In the genomic region with DNA sequence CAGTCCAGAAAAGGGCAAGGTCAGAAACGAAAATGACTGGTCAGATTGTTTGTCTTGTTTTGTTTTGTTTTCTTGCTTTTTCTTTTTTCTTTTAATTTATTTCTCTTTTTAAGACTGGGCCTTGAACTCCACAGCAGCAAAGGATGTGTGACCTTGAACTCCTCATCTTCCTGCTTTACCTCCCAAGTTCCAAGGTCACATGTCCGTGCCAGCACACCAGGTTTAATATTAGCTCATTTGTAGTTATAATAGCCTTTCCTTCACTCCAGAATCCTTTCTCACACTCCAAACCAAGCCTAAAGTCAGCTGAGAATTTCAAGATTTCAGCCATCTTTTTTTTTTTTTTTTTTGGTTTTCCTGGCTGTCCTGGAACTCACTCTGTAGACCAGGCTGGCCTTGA, we compare ENCODE assay signal across 29 mouse cellular contexts.
"Had no signal": no experiment of that assay in that cellular context is flagged by ENCODE, and none has a peak within 500 bp of the region (broad histone marks: within the 10 kb centered on the region; RNA-seq: fewer than 3 reads in every experiment).

No protein-coding gene starts in this region.

- ATAC-seq: forebrain, embryonic 13.5 days; forebrain, embryonic 14.5 days; forebrain, embryonic 15.5 days; forebrain, embryonic 16.5 days; forebrain, postnatal 0 days had no signal

- DNase-seq: cerebellum, adult 2 months; cerebellum, adult 8-10 months; cerebellum, adult 9-10 months; cerebellum, adult 9-11 months; cerebellum, postnatal 10 days; cerebellum, postnatal 14 days; cerebellum, postnatal 25 days; cerebellum, postnatal 36 days; embryo, embryonic 11 days; forebrain, postnatal 0 days; gastrocnemius, adult 2 months; gastrocnemius, postnatal 10 days; gastrocnemius, postnatal 14 days; gastrocnemius, postnatal 25 days; gastrocnemius, postnatal 36 days; heart, adult 11 months; heart, adult 18-20 months; heart, adult 2 months had no signal

- H3K4me3 ChIP-seq: embryonic facial prominence, embryonic 10.5 days; embryonic facial prominence, embryonic 12.5 days; embryonic facial prominence, embryonic 13.5 days; embryonic facial prominence, embryonic 15.5 days; erythroblast, embryonic 14.5 days; forebrain, embryonic 10.5 days; forebrain, embryonic 12.5 days; forebrain, embryonic 13.5 days; forebrain, embryonic 15.5 days; gastrocnemius, adult 2 months; heart, adult 2 months had no signal

- H3K27me3 ChIP-seq: embryonic facial prominence, embryonic 12.5 days; embryonic facial prominence, embryonic 13.5 days; embryonic facial prominence, embryonic 15.5 days; forebrain, embryonic 12.5 days; forebrain, embryonic 13.5 days; forebrain, embryonic 15.5 days had no signal

- H3K9ac ChIP-seq: embryonic facial prominence, embryonic 12.5 days; embryonic facial prominence, embryonic 13.5 days; embryonic facial prominence, embryonic 15.5 days; forebrain, embryonic 12.5 days; forebrain, embryonic 13.5 days; forebrain, embryonic 15.5 days; forebrain, postnatal 0 days had no signal

- H3K9me3 ChIP-seq: embryonic facial prominence, embryonic 10.5 days; embryonic facial prominence, embryonic 12.5 days; embryonic facial prominence, embryonic 13.5 days; embryonic facial prominence, embryonic 15.5 days; forebrain, embryonic 10.5 days; forebrain, embryonic 12.5 days; forebrain, embryonic 13.5 days; forebrain, embryonic 15.5 days had no signal

- H3K36me3 ChIP-seq: embryonic facial prominence, embryonic 10.5 days; embryonic facial prominence, embryonic 12.5 days; embryonic facial prominence, embryonic 13.5 days; embryonic facial prominence, embryonic 15.5 days; forebrain, embryonic 10.5 days; forebrain, embryonic 12.5 days; forebrain, embryonic 15.5 days had no signal

- H3K4me1 ChIP-seq: embryonic facial prominence, embryonic 12.5 days; embryonic facial prominence, embryonic 13.5 days; embryonic facial prominence, embryonic 15.5 days; forebrain, embryonic 12.5 days; forebrain, embryonic 13.5 days; forebrain, embryonic 15.5 days had no signal

- H3K27ac ChIP-seq: embryonic facial prominence, embryonic 10.5 days; embryonic facial prominence, embryonic 12.5 days; embryonic facial prominence, embryonic 13.5 days; embryonic facial prominence, embryonic 15.5 days; forebrain, embryonic 10.5 days; forebrain, embryonic 12.5 days; forebrain, embryonic 13.5 days; forebrain, embryonic 15.5 days; gastrocnemius, adult 2 months; heart, adult 2 months had no signal

- H3K4me2 ChIP-seq: embryonic facial prominence, embryonic 12.5 days; embryonic facial prominence, embryonic 13.5 days; embryonic facial prominence, embryonic 15.5 days; forebrain, embryonic 12.5 days; forebrain, embryonic 13.5 days; forebrain, embryonic 15.5 days had no signal
